Mouse (Mus musculus) CH12.LX (cell line): ENCODE measurements around the gene Cacnb4. TPM values are rescaled to one million over a fixed set of nuclear protein-coding genes. Genes with fewer than 3 reads are reported as not detected.

ENCODE experiments used
- DNase-seq: peaks from one replicate; pipeline ENCODE4 v3.0.0-alpha.2; 2013; ENCODE audit errors: extremely low read depth
- H3K27ac ChIP-seq: 2 replicates; pipeline ENCODE4 v1.5.1; 2012; ENCODE audit warnings: low read depth, mild to moderate bottlenecking, control low read depth, moderate library complexity; ENCODE audit not compliant: insufficient read depth
- H3K27me3 ChIP-seq: replicated peaks from 2 replicates; pipeline ENCODE3; 2012; ENCODE audit warnings: inconsistent platforms
- H3K36me3 ChIP-seq, 2 experiments: replicated peaks in 1 of 2; 2 replicates each; pipeline versions ENCODE3 to v1.6.1; 2012; ENCODE audit warnings: inconsistent platforms in 1 of 2, low read length in 1 of 2, mild to moderate bottlenecking in 1 of 2, mixed read lengths in 1 of 2, moderate library complexity in 1 of 2; ENCODE audit not compliant: control insufficient read depth in 1 of 2, insufficient read depth in 1 of 2
- H3K4me1 ChIP-seq, 2 experiments: 2 replicates each; pipeline ENCODE4 v1.6.1; 2012; ENCODE audit warnings: inconsistent platforms in 1 of 2, moderate library complexity in 1 of 2; ENCODE audit not compliant: insufficient read depth in 2 of 2, control insufficient read depth in 1 of 2
- H3K4me2 ChIP-seq: 2 replicates; pipeline ENCODE4 v1.6.1; 2012; ENCODE audit warnings: low read depth, mild to moderate bottlenecking, control low read depth; ENCODE audit not compliant: poor library complexity, insufficient read depth, severe bottlenecking
- H3K4me3 ChIP-seq, 3 experiments: fragments of 150-350 bp in 1 of 3; sonication (generic) in 1 of 3; replicated peaks in 1 of 3; 2 replicates each; pipeline versions ENCODE3 to v1.5.1; 2011 to 2012; ENCODE audit warnings: low read depth in 2 of 3, low read length in 2 of 3, mild to moderate bottlenecking in 2 of 3, moderate library complexity in 2 of 3, control low read depth in 1 of 3, improper control_type of control experiment in 1 of 3, inconsistent platforms in 1 of 3, mixed read lengths in 1 of 3; ENCODE audit not compliant: poor library complexity in 1 of 3
- H3K79me2 ChIP-seq: replicated peaks from 2 replicates; pipeline ENCODE4 v1.6.1; 2012; ENCODE audit warnings: mild to moderate bottlenecking, moderate library complexity; ENCODE audit not compliant: control insufficient read depth, poor library complexity, insufficient read depth, severe bottlenecking; ENCODE audit errors: extremely low read depth
- H3K9ac ChIP-seq: 2 replicates; pipeline ENCODE4 v1.6.1; 2012; ENCODE audit warnings: low read depth, mild to moderate bottlenecking, control low read depth, moderate library complexity; ENCODE audit not compliant: insufficient read depth
- H3K9me3 ChIP-seq: replicated peaks from 2 replicates; pipeline ENCODE3; 2012; ENCODE audit warnings: low read length, inconsistent platforms, mixed read lengths
- ELF1 ChIP-seq: IDR thresholded peaks from 2 replicates; pipeline ENCODE4 v1.6.1; 2014; ENCODE audit warnings: low read depth, mild to moderate bottlenecking, inconsistent platforms, low read length, improper control_type of control experiment
- EP300 ChIP-seq: IDR thresholded peaks from 2 replicates; pipeline ENCODE4 v1.6.1; 2011; ENCODE audit warnings: low read length, improper control_type of control experiment
- ETS1 ChIP-seq: conservative IDR thresholded peaks from 2 replicates; pipeline ENCODE4 v1.6.1; 2012; ENCODE audit warnings: low read depth, mild to moderate bottlenecking, inconsistent platforms, low read length, improper control_type of control experiment, moderate library complexity
- IRF4 ChIP-seq: IDR thresholded peaks from 2 replicates; pipeline ENCODE4 v1.6.1; 2014; ENCODE audit warnings: low read depth, mild to moderate bottlenecking, inconsistent platforms, low read length, improper control_type of control experiment
- JUN ChIP-seq: IDR thresholded peaks from 2 replicates; pipeline ENCODE4 v1.6.1; 2011; ENCODE audit warnings: low read depth, mild to moderate bottlenecking, low read length, improper control_type of control experiment, moderate library complexity; ENCODE audit not compliant: insufficient read depth
- MAFK ChIP-seq: IDR thresholded peaks from 2 replicates; pipeline ENCODE4 v1.6.1; 2011; ENCODE audit warnings: low read length, improper control_type of control experiment; ENCODE audit not compliant: insufficient replicate concordance
- MEF2A ChIP-seq: IDR thresholded peaks from 2 replicates; pipeline ENCODE4 v1.6.1; 2014; ENCODE audit warnings: low read depth, mild to moderate bottlenecking, inconsistent platforms, low read length, improper control_type of control experiment, borderline replicate concordance
- PAX5 ChIP-seq: IDR thresholded peaks from 2 replicates; pipeline ENCODE4 v1.6.1; 2012; ENCODE audit warnings: low read length, inconsistent platforms, mixed read lengths
- POLR2A ChIP-seq: IDR thresholded peaks from 2 replicates; pipeline ENCODE4 v1.6.1; 2011; ENCODE audit warnings: low read depth, mild to moderate bottlenecking, improper control_type of control experiment, low read length
- POLR2AphosphoS2 ChIP-seq: IDR thresholded peaks from 2 replicates; pipeline ENCODE4 v1.6.1; 2011; ENCODE audit warnings: low read depth, low read length, improper control_type of control experiment
- RCOR1 ChIP-seq: conservative IDR thresholded peaks from 2 replicates; pipeline ENCODE4 v1.6.1; 2012; ENCODE audit warnings: low read depth, mild to moderate bottlenecking, inconsistent platforms, low read length, improper control_type of control experiment
- SMC3 ChIP-seq: IDR thresholded peaks from 2 replicates; pipeline ENCODE4 v1.6.1; 2011; ENCODE audit warnings: low read depth, low read length, improper control_type of control experiment
- UBTF ChIP-seq: IDR thresholded peaks from 2 replicates; pipeline ENCODE4 v1.6.1; 2012; ENCODE audit warnings: low read depth, mild to moderate bottlenecking, inconsistent platforms, low read length, improper control_type of control experiment, moderate library complexity
- ZC3H11A ChIP-seq: IDR thresholded peaks from 2 replicates; pipeline ENCODE4 v1.6.1; 2012; ENCODE audit warnings: low read depth, mild to moderate bottlenecking, inconsistent platforms, low read length, improper control_type of control experiment
- ZMIZ1 ChIP-seq: IDR thresholded peaks from 2 replicates; pipeline ENCODE4 v1.6.1; 2012; ENCODE audit warnings: low read depth, mild to moderate bottlenecking, inconsistent platforms, low read length, improper control_type of control experiment
- ZNF384 ChIP-seq: IDR thresholded peaks from 2 replicates; pipeline ENCODE4 v1.6.1; 2012; ENCODE audit warnings: low read depth, low read length, improper control_type of control experiment, inconsistent platforms
- dilution Hi-C: fragments of 300-500 bp; cut with MboI; formaldehyde crosslinking; loops from 2 replicates; pipeline ENCODE4 v1.14.3; 2020; ENCODE audit warnings: low sequenced_read_pairs; ENCODE audit not compliant: extremely low pct_unique_long_range_greater_than_20kb, extremely low pct_ligation_motif_present
- in situ Hi-C: fragments of 300-500 bp; cut with MboI; formaldehyde crosslinking; loops from 3 replicates; pipeline ENCODE4 v1.14.3; 2019; ENCODE audit warnings: low sequenced_read_pairs, low pct_ligation_motif_present, low pct_unique_long_range_greater_than_20kb, mixed read lengths
- polyA plus RNA-seq: library from polyadenylated mRNA; unstranded; fragments of >175 nt; gene quantifications from 2 replicates; pipeline ENCODE4 v1.2.1, GENCODE M21; 2012; ENCODE audit warnings: low read depth; ENCODE audit not compliant: insufficient read length
- total RNA-seq, 2 experiments: library from RNA; depleted of rRNA; stranded (reverse); fragments of 300-350 nt in 1 of 2; fragments of >200 nt in 1 of 2; gene quantifications; 2 replicates each; pipeline ENCODE4 v1.2.3; 2012 to 2014

The Cacnb4 gene
- total and polyA plus RNA-seq, 3 experiments: 0.77 to 3.4 (median 1.5) TPM

DNA sequence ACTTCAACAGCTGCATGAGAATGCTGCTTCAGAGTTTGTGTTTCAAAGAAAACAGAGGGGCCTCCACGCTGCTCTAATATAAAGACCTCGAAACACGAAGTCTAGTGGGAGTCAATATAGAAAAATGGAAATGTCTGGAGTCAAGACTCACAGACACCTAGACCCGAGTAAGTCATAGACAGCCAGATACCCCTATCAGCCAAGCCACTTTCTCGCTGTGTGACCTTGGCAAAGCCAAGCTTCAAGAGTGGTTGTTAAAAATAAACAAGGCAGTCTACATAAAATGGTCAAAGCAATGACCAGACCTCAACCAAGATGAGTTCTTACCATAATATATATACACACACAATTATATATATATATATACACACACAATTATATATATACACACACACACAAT lies 40.4 kb upstream of the Cacnb4 start:
- dilution Hi-C loops (no loop called here), in situ Hi-C loops (no loop called here)
- Histone ChIP-seq H3K9ac (no peak overlapping the region), H3K4me1 (no peaks in the 10 kb centered on the region), H3K27me3 (no peaks in the 10 kb centered on the region), H3K27ac (no peak overlapping the region), H3K9me3 (no peaks in the 10 kb centered on the region), H3K4me2 (no peak overlapping the region), H3K79me2 (no peaks in the 10 kb centered on the region; the same call in 1 of the 2 replicates), H3K36me3 (peaks cover 15 to 48% of the 10 kb centered on the region in 2 experiments), H3K4me3 (no peak overlapping the region)
- no peak for DNase-seq
- TF ChIP-seq ZNF384 (no peak), RCOR1 (no peak), ZMIZ1 (no peak), EP300 (no peak), ZC3H11A (no peak), POLR2A (no peak), JUN (no peak), ETS1 (no peak)
- TF ChIP-seq, all 38 proteins: peak for 0

DNA sequence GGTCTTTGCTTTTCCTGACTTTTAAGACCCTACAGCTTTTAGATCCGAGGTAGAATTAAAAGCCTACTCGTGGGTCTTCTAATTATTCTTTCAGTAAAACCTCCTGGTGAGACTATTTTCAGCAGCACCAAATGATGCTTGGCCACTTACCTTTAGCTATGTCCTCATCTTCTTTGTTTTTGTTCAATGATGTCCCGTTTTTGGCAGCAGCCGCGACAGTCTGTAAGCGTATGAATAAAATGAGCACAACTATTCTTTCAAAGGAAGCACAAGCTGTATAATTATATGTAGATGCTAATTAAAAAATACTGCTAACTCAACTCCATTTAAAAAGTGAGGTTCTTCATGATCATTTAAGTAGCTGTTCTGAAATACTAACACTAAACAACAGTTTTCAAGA lies 38.9 kb upstream of the Cacnb4 start:
- TF ChIP-seq UBTF (no peak), ZNF384 (no peak), RCOR1 (no peak), IRF4 (no peak), ELF1 (no peak), ETS1 (no peak), SMC3 (no peak), MAFK (no peak)
- dilution Hi-C loops (no loop called here), in situ Hi-C loops (no loop called here)
- Histone ChIP-seq H3K36me3 (peaks cover 13 to 51% of the 10 kb centered on the region in 2 experiments), H3K4me2 (no peak overlapping the region), H3K9me3 (no peaks in the 10 kb centered on the region), H3K4me3 (no peak overlapping the region), H3K4me1 (no peaks in the 10 kb centered on the region), H3K27ac (no peak overlapping the region), H3K79me2 (no peaks in the 10 kb centered on the region), H3K27me3 (no peaks in the 10 kb centered on the region), H3K9ac (no peak overlapping the region)
- DNase-seq: no peak

DNA sequence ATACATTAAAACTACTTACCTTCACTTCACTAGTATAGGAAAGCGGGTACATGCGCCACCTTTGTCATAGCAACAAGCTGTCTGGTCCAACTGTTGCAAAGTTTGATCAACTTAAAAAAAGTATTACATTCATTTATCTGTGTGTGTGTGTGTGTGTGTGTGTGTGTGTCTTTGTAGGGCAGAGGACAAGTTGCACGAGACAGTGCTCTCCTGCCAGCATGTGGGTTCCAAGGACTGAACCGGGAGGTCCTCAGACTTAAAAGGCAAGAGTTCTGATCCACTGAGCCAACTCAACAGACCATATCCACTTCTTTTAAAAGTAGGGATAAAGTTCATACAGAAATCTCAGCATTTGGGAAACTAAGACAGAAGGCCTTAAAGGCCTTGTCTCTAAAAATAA lies 37.5 kb upstream of the Cacnb4 start:
- no peak overlapping the region for H3K9ac ChIP-seq
- peaks cover 17 to 61% of the 10 kb centered on the region in 2 experiments for H3K36me3 ChIP-seq
- H3K79me2 ChIP-seq: no peaks in the 10 kb centered on the region
- no peaks in the 10 kb centered on the region for H3K27me3 ChIP-seq
- in situ Hi-C loops (no loop called here), dilution Hi-C loops (no loop called here)
- no peak for DNase-seq
- TF ChIP-seq PAX5 (no peak), MEF2A (no peak), POLR2AphosphoS2 (no peak), POLR2A (no peak)
- no peak overlapping the region for H3K4me2 ChIP-seq
- no peaks in the 10 kb centered on the region for H3K4me1 ChIP-seq
- no peaks in the 10 kb centered on the region for H3K9me3 ChIP-seq
- no peak overlapping the region for H3K4me3 ChIP-seq
- no peak overlapping the region for H3K27ac ChIP-seq
